Mouse (Mus musculus) forebrain, embryonic 14.5 days (tissue): ENCODE data around the gene Fxyd7. TPM values are rescaled to one million over a fixed set of nuclear protein-coding genes. Genes with fewer than 3 reads are reported as not detected.

Experiments used
- ATAC-seq: fragments of 200-750 bp; cut with Nextera tagmentation; 2 replicates; pipeline ENCODE4 v1.8.0; 2017; ENCODE audit warnings: mild to moderate bottlenecking, moderate library complexity
- DNase-seq: peaks from one replicate; pipeline ENCODE4 v3.0.0-alpha.2; 2015; ENCODE audit warnings: low spot score
- H3K27ac ChIP-seq: fragments of 300-500 bp; sonication (generic); 2 replicates; pipeline ENCODE4 v1.5.1; 2014; ENCODE audit warnings: low read depth, mild to moderate bottlenecking, control low read depth, low read length, moderate library complexity
- H3K27me3 ChIP-seq: fragments of 300-500 bp; sonication (generic); replicated peaks from 2 replicates; pipeline ENCODE4 v1.6.1; 2014; ENCODE audit warnings: low read length, control low read depth, mixed read lengths; ENCODE audit not compliant: control insufficient read depth, insufficient read depth
- H3K36me3 ChIP-seq: fragments of 300-500 bp; sonication (generic); 2 replicates; pipeline ENCODE4 v1.6.1; 2014; ENCODE audit warnings: low read length, control low read depth; ENCODE audit not compliant: control insufficient read depth, insufficient read depth
- H3K4me1 ChIP-seq: fragments of 300-500 bp; sonication (generic); 2 replicates; pipeline ENCODE4 v1.6.1; 2014; ENCODE audit warnings: antibody characterized with exemption, low read length, control low read depth; ENCODE audit not compliant: control insufficient read depth, insufficient read depth
- H3K4me2 ChIP-seq: fragments of 300-500 bp; sonication (generic); 2 replicates; pipeline ENCODE4 v1.6.1; 2014; ENCODE audit warnings: mild to moderate bottlenecking, control low read depth, low read length
- H3K4me3 ChIP-seq: fragments of 300-500 bp; sonication (generic); 2 replicates; pipeline ENCODE4 v1.5.1; 2014; ENCODE audit warnings: low read depth, low read length, control low read depth
- H3K9ac ChIP-seq: fragments of 300-500 bp; sonication (generic); 2 replicates; pipeline ENCODE4 v1.6.1; 2014; ENCODE audit warnings: mild to moderate bottlenecking, low read length, control low read depth, moderate library complexity
- H3K9me3 ChIP-seq: fragments of 300-500 bp; sonication (generic); replicated peaks from 2 replicates; pipeline ENCODE4 v1.6.1; 2016; ENCODE audit warnings: low read length, control low read depth, mixed read lengths; ENCODE audit not compliant: control insufficient read depth
- WGBS: fragments of 180-500 bp; shearing (Covaris S2); extraction: QIAGEN DNeasy Blood & Tissue Kit; methylation state at CpG from one replicate; pipeline ENCODE4 v1.1.7; 2014; 5-methylcytosine and 5-hydroxymethylcytosine counted together
- polyA plus RNA-seq: library from polyadenylated mRNA; unstranded; fragments of >200 nt; fragmentation: Nextera tagmentation; extraction: Ambion mirVana; gene quantifications from 2 replicates; pipeline ENCODE4 v1.2.1, GENCODE M21; 2014

Fxyd7 gene
- polyA plus RNA-seq, 1 experiment from 2014 or later, result 46.8 TPM

GRCm38 (mm10) chr7:31056448-31056847, 5.2 kb upstream of the Fxyd7 start:
- WGBS, result 81% methylated on average over 7 of the region's 7 CpGs
- H3K4me3 ChIP-seq, result no peak overlapping the region
- peaks cover 27% of the 10 kb centered on the region for H3K27me3 ChIP-seq
- H3K27ac ChIP-seq, result no peak overlapping the region
- H3K9ac ChIP-seq, result no peak overlapping the region
- DNase-seq, result no peak
- H3K4me2 ChIP-seq, result no peak overlapping the region
- H3K36me3 ChIP-seq, result no peaks in the 10 kb centered on the region
- no peaks in the 10 kb centered on the region for H3K9me3 ChIP-seq
- no peaks in the 10 kb centered on the region for H3K4me1 ChIP-seq
- no peak for ATAC-seq

GRCm38 (mm10) chr7:31055883-31056282, 4.6 kb upstream of the Fxyd7 start:
- no peak for ATAC-seq
- H3K36me3 ChIP-seq, result no peaks in the 10 kb centered on the region
- H3K4me2 ChIP-seq, result no peak overlapping the region
- H3K27ac ChIP-seq, result no peak overlapping the region
- DNase-seq, result no peak
- peaks cover 33% of the 10 kb centered on the region for H3K27me3 ChIP-seq
- WGBS, result 33% methylated on average over 3 of the region's 4 CpGs
- H3K9ac ChIP-seq, result no peak overlapping the region
- H3K4me1 ChIP-seq, result no peaks in the 10 kb centered on the region; the same call in 1 of the 2 replicates
- H3K9me3 ChIP-seq, result no peaks in the 10 kb centered on the region
- no peak overlapping the region for H3K4me3 ChIP-seq

GRCm38 (mm10) chr7:31055354-31055824, 4.1 kb upstream of the Fxyd7 start:
- H3K36me3 ChIP-seq, result no peaks in the 10 kb centered on the region
- no peak overlapping the region for H3K4me2 ChIP-seq
- 5% methylated on average over 10 of the region's 10 CpGs for WGBS
- no peak overlapping the region for H3K4me3 ChIP-seq
- no peaks in the 10 kb centered on the region for H3K9me3 ChIP-seq
- H3K27me3 ChIP-seq, result peaks cover 38% of the 10 kb centered on the region
- no peak for DNase-seq
- no peak overlapping the region; the same call in 1 of the 2 replicates for H3K9ac ChIP-seq
- no peaks in the 10 kb centered on the region; the same call in 1 of the 2 replicates for H3K4me1 ChIP-seq
- no peak overlapping the region for H3K27ac ChIP-seq
- ATAC-seq, result no peak

- Histone ChIP-seq H3K27me3 (peaks cover 43% of the 10 kb centered on the region), H3K27ac (no peak overlapping the region), H3K4me3 (no peak overlapping the region), H3K36me3 (no peaks in the 10 kb centered on the region), H3K9me3 (no peaks in the 10 kb centered on the region), H3K9ac (no peak overlapping the region; the same call in 1 of the 2 replicates), H3K4me2 (no peak overlapping the region), H3K4me1 (peaks cover 5% of the 10 kb centered on the region)
- WGBS, result 32% methylated on average over 11 of the region's 11 CpGs
- DNase-seq (no peak), ATAC-seq (no peak)
Observed at GRCm38 (mm10) chr7:31054661-31055320, 3.5 kb upstream of the Fxyd7 start.

GRCm38 (mm10) chr7:31053882-31054447, 2.7 kb upstream of the Fxyd7 start:
- Histone ChIP-seq H3K27ac (no peak overlapping the region), H3K4me3 (no peak overlapping the region), H3K4me1 (peaks cover 11% of the 10 kb centered on the region), H3K36me3 (no peaks in the 10 kb centered on the region), H3K9ac (no peak overlapping the region), H3K4me2 (no peak overlapping the region), H3K9me3 (no peaks in the 10 kb centered on the region), H3K27me3 (peaks cover 43% of the 10 kb centered on the region)
- 28% methylated on average over 10 of the region's 10 CpGs for WGBS
- ATAC-seq (no peak), DNase-seq (no peak)

GRCm38 (mm10) chr7:31052636-31053434, 1.6 kb upstream of the Fxyd7 start:
- Histone ChIP-seq H3K9me3 (no peaks in the 10 kb centered on the region), H3K4me1 (peaks cover 11% of the 10 kb centered on the region), H3K36me3 (no peaks in the 10 kb centered on the region), H3K4me2 (peak overlapping the region; percentile 34), H3K9ac (no peak overlapping the region), H3K27ac (no peak overlapping the region), H3K27me3 (peaks cover 43% of the 10 kb centered on the region), H3K4me3 (peak overlapping the region; percentile 11; the same call in 1 of the 2 replicates)
- under 1% methylated on average over 33 of the region's 34 CpGs for WGBS
- ATAC-seq, result no peak; the same call in 1 of the 2 replicates
- DNase-seq, result peak; percentile 44

GRCm38 (mm10) chr7:31052251-31052635, 976 bp upstream of the Fxyd7 start:
- no peak; the same call in 1 of the 2 replicates for ATAC-seq
- DNase-seq, result no peak
- peak overlapping the region; percentile 11; the same call in 1 of the 2 replicates for H3K4me3 ChIP-seq
- no peaks in the 10 kb centered on the region for H3K36me3 ChIP-seq
- 1% methylated on average over 22 of the region's 22 CpGs for WGBS
- no peak overlapping the region for H3K27ac ChIP-seq
- peaks cover 43% of the 10 kb centered on the region for H3K27me3 ChIP-seq
- peak overlapping the region; percentile 34 for H3K4me2 ChIP-seq
- H3K4me1 ChIP-seq, result peaks cover 11% of the 10 kb centered on the region
- no peaks in the 10 kb centered on the region for H3K9me3 ChIP-seq
- H3K9ac ChIP-seq, result no peak overlapping the region

- Histone ChIP-seq H3K27ac (no peak overlapping the region), H3K36me3 (no peaks in the 10 kb centered on the region), H3K9me3 (no peaks in the 10 kb centered on the region), H3K4me3 (peak overlapping the region; percentile 27), H3K4me2 (peak overlapping the region; percentile 53), H3K9ac (peak overlapping the region; percentile 38), H3K27me3 (peaks cover 43% of the 10 kb centered on the region), H3K4me1 (peaks cover 11% of the 10 kb centered on the region)
- DNase-seq (peak; percentile 50), ATAC-seq (peak; percentile 17; the same call in 1 of the 2 replicates)
- WGBS, result 1% methylated on average over 9 of the region's 9 CpGs
Observed at GRCm38 (mm10) chr7:31050921-31051320, 346 bp downstream of the Fxyd7 start.
